In the genomic region with DNA sequence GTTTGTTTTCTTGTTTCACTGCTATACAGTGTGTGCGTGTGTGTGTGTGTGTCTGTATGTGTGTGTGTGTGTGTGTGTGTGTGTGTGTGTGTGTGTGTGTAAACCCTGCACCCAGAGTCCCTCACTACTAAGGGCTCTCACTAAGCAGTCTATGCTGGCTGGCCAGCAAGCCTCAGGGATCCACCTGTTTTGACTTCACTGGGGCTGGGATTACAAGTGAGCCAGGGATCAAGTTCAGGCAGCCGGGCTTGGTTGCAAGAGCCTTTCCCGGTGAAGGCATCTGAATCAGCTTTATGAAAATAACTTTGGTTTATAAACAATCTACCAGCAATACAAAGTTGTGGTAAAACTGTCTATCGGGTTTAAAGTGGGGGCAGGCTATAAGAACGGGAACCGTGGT, we compare ENCODE assay signal across 20 mouse cellular contexts.
DNase-seq lines count a peak whose midpoint lies in the region.
"Had no signal": no experiment of that assay in that cellular context is flagged by ENCODE, and none has a peak within 500 bp of the region (broad histone marks: within the 10 kb centered on the region; RNA-seq: fewer than 3 reads in every experiment).

No protein-coding gene starts in this region.

- WGBS in heart, embryonic 10.5 days: 86% methylated on average over 6 of the region's 6 CpGs

- peaks cover 6% of the 10 kb centered on the region; the same call in 1 of the 2 replicates for H3K27me3 ChIP-seq in heart, embryonic 10.5 days (ENCODE audit: insufficient read depth, poor library complexity, severe bottlenecking)
- H3K27me3 ChIP-seq: embryonic facial prominence, embryonic 13.5 days; forebrain, embryonic 13.5 days; forebrain, embryonic 15.5 days had no signal

- H3K9me3 ChIP-seq in heart, embryonic 10.5 days: no peaks in the 10 kb centered on the region
- H3K9me3 ChIP-seq: embryonic facial prominence, embryonic 13.5 days; forebrain, embryonic 13.5 days; forebrain, embryonic 15.5 days had no signal

- no peak overlapping the region for H3K4me3 ChIP-seq in heart, embryonic 10.5 days
- H3K4me3 ChIP-seq: embryonic facial prominence, embryonic 13.5 days; forebrain, embryonic 13.5 days; forebrain, embryonic 15.5 days had no signal

- DNase-seq in gastrocnemius, adult 18-20 months (ENCODE audit: low spot score): peak; percentile 45
- DNase-seq in gastrocnemius, postnatal 25 days: no peak
- peak; percentile 16 to 48 for DNase-seq in gastrocnemius, adult 8-10 months (ENCODE audit: low spot score in 2 of 2)
- DNase-seq in gastrocnemius, postnatal 4 days (ENCODE audit: low spot score in 2 of 2): no peak
- DNase-seq in heart, embryonic 10.5 days (ENCODE audit: low spot score): no peak
- no peak for DNase-seq in heart, postnatal 4 days
- peak; percentile 65 for DNase-seq in skeletal muscle tissue, adult 2 months (ENCODE audit: low read depth, low spot score)
- no peak for DNase-seq in right cerebral cortex, postnatal 36 days (ENCODE audit: low spot score in 2 of 2)
- DNase-seq: adrenal gland, adult 2 months; adrenal gland, postnatal 10 days; adrenal gland, postnatal 25 days; cerebellum, adult 11-12 months; cerebellum, adult 2 months; cerebellum, adult 9-10 months; cerebellum, postnatal 10 days; cerebellum, postnatal 25 days; forebrain, postnatal 0 days had no signal

- peaks cover 32% of the 10 kb centered on the region for H3K4me1 ChIP-seq in heart, embryonic 10.5 days

- H3K36me3 ChIP-seq in heart, embryonic 10.5 days: no peaks in the 10 kb centered on the region
- H3K36me3 ChIP-seq: embryonic facial prominence, embryonic 13.5 days; forebrain, embryonic 15.5 days had no signal

- peak overlapping the region; percentile 4; the same call in 1 of the 2 replicates for H3K27ac ChIP-seq in heart, embryonic 10.5 days
- H3K27ac ChIP-seq: embryonic facial prominence, embryonic 13.5 days; forebrain, embryonic 13.5 days; forebrain, embryonic 15.5 days had no signal

Comparison
In these comparisons a context has a peak if more than half of its experiments do, and no peak if none do; other contexts are left out.
1. DNase-seq: peak in gastrocnemius, adult 18-20 months (single experiment), gastrocnemius, adult 8-10 months (2 of 2) and skeletal muscle tissue, adult 2 months (single experiment); none in gastrocnemius, postnatal 25 days (single experiment), gastrocnemius, postnatal 4 days (0 of 2), heart, embryonic 10.5 days (single experiment), heart, postnatal 4 days (single experiment) and right cerebral cortex, postnatal 36 days (0 of 2).